Mouse (Mus musculus) adrenal gland (tissue): ENCODE measurements around the gene Pde10a.

Experiments used
- intact Hi-C: fragments of 180-260 bp; cut with DNase I; formaldehyde crosslinking; loops from one replicate; pipeline ENCODE4 v1.15.1; 2025

Pde10a gene

GRCm38 (mm10) chr17:9004516-9004915 lies 479.3 kb downstream of the Pde10a start:
- intact Hi-C loops, result no loop called here

GRCm38 (mm10) chr17:9023198-9023942 lies 498.2 kb downstream of the Pde10a start:
- intact Hi-C loops, result no loop called here

GRCm38 (mm10) chr17:9030181-9030580 lies 505.0 kb downstream of the Pde10a start:
- intact Hi-C loops, result loop anchor here (1.0 kb wide), 1 partner anchor 118 kb away; no protein-coding TSS in a partner anchor

- intact Hi-C loops, result no loop called here
These were observed 506.3 kb downstream of the Pde10a start for GRCm38 (mm10) chr17:9031241-9032141.

- intact Hi-C loops, result no loop called here
These were observed 507.3 kb downstream of the Pde10a start for GRCm38 (mm10) chr17:9032362-9033044.

GRCm38 (mm10) chr17:9033511-9033910 lies 508.3 kb downstream of the Pde10a start:
- intact Hi-C loops, result no loop called here

GRCm38 (mm10) chr17:9035561-9036348 lies 510.6 kb downstream of the Pde10a start:
- intact Hi-C loops, result no loop called here
